Mouse (Mus musculus): ENCODE measurements around the gene Armc10.
"Not testable (repeated sequence)": the region's sequence is repeated elsewhere in the genome, so short reads cannot be mapped to it uniquely, and the experiment has no call there.

The Armc10 gene

DNA sequence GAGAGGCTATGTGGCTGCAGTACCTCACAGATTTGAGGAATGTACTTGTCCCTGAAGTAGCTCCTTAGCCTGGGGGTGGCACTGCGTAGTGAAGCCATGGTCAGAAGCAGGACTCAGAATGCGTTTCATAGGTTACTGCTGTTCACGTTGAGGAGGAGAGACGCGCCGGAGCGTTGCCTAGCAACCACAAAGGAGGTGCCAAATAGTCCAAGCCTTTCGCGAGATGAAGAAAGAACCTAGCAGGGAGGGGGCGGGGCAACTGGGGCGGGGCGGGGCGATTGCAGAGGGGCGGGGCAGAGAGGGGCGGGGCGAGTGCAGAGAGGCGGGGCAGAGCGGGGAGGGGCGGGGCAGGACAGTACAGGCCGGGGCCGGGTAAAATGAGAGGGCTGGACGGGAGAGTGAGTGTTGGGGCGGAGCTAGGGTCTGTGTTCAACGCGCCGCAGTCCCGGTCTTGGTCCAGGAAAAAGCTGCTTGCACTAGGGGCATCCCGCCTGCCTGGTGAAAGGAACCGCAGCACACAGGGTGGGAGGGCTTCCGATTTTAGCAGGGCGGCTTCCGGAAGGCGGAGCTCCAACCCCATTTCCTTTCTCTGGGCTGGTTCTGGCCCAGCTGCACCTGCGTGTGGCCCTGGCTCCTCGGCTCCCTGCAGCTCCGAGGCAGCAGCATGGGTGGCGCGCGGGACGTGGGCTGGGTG lies at the start of gene Armc10, which contains the start of gene Fbxl13:
Gene Armc10 (plus strand): TSS at position 375 of the 694 bp plus-strand sequence.
Gene Fbxl13 (minus strand): TSS at position 196 of the 694 bp plus-strand sequence.
- DNase-seq = peak; percentile 93

DNA sequence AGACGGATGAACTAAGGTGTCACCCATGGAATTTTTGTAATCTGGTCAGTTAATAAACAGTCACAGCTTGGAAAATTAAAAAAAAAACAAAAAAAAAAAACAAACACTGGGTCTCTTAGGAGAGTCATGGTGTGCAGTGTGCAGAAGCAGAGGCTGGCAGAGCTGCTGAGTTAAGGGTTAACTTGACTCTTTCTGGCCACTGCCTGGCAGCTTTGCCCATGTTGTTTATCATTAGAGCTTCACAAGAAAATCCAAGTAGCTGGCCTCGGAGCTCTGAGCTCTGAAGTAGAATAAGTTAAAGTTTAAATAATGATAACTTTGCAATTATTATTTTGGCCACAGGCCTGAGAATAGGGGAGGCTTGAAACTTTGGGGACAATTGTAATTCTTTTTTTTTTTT lies 46.1 kb upstream of the Armc10 start:
- not testable (repeated sequence) for DNase-seq

GRCm38 (mm10) chr5:21599961-21600360 lies 45.7 kb upstream of the Armc10 start:
- DNase-seq = no peak

DNA sequence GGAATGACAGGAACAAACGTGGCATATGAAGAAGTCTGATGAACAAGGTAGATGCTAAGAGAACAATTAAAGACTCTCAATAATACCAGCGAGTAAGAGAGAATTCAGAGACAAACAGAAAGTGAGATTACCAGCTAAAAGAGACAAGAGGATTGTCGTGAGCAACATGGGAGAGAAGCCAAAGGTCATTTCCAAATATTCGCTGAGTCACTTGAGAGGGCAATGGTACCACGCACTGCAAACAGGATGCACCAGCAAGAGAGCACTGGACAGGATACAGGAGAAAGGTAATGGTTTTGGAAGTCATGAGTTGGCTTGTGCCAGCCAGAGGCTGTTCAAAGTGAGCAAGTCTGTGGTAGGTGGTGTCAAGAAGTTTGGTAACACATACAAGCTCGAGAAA lies 39.7 kb upstream of the Armc10 start:
- no peak for DNase-seq

GRCm38 (mm10) chr5:21608311-21609304 lies 37.0 kb upstream of the Armc10 start:
- no peak for DNase-seq

DNA sequence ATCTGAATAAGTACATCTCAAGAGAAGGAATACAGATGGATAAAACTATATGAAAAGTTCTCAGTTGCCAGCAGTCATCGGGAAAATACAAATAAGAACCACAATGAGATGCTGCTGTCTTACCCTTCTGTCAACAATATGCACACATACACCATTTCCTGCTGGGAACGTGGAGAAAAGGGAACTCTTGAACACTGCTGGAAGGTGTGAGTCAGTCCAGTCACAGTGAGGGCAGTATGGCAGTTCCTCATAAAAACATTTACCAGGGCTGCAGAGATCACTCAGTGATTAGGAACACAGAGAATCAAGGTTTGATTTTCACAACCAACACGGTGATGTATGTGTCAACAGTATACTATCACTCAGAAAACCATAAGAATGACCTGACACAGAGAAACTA lies 34.6 kb upstream of the Armc10 start:
- DNase-seq = no peak

GRCm38 (mm10) chr5:21614299-21614698 lies 31.3 kb upstream of the Armc10 start:
- DNase-seq = not testable (repeated sequence)

DNA sequence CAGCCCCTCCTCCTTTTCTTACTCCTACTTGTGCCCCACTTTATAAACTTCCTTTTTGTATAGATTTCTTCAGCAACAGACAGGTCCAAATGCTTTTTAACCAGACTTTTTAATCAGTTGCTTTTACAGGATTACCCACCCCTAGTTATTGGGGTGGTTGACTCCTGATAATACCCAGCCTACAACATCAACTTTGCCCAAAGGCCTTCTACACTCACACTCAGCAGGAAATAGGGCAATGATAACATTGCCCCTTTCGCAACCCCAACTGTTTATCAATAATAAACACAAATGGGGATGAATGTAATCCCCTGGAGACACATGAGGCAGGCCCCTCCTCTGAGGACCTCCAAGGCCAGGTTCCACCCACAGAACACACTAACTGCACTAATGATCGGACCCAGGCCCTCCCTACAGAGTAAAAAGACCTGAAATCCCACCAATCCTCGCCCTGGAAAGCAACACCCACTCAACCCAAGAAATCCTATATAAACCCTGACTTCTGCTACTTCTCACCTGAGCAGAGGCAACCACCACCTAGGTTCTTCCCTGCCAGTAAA lies 29.1 kb upstream of the Armc10 start:
- no peak for DNase-seq

DNA sequence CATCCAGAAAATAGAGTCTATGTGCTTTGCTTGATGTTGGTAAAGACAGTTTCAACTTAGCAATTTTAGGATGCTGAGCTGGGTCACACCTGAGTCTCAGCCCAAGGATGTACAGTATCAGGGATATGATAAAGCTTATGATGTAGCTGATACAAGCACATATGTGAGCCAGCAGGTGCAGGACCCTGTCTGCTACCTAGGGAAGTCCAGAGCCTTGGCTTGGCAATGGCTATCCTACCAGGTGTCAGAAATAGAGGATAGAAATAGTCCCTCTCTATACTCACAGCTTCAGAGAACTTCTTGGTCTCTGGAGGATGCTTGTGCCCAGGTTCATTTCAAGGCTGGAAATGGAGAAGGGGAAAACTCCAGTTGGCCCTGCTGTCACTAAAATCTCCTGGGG lies 19.7 kb upstream of the Armc10 start:
- DNase-seq = no peak

DNA sequence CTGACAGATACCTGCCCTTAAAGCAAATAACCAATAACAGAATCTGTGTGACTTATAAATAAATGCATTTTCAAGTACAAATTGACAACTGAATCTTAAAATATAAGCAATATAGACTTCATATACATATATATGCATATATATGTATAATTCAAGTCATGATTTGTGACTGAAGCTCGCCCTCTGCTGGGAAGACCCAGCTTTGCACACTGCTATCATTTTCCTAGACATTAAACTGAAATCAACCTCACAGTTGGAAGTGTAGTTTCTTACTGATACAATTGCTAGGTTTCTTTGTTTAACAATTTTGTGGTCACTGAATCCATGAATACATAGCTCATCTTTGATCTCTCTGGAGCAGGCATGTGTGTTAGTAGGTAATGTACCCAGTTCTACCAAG lies 4.7 kb upstream of the Armc10 start:
- DNase-seq = peak; percentile 47

GRCm38 (mm10) chr5:21643606-21644005 lies 2.0 kb upstream of the Armc10 start:
- DNase-seq = no peak

DNA sequence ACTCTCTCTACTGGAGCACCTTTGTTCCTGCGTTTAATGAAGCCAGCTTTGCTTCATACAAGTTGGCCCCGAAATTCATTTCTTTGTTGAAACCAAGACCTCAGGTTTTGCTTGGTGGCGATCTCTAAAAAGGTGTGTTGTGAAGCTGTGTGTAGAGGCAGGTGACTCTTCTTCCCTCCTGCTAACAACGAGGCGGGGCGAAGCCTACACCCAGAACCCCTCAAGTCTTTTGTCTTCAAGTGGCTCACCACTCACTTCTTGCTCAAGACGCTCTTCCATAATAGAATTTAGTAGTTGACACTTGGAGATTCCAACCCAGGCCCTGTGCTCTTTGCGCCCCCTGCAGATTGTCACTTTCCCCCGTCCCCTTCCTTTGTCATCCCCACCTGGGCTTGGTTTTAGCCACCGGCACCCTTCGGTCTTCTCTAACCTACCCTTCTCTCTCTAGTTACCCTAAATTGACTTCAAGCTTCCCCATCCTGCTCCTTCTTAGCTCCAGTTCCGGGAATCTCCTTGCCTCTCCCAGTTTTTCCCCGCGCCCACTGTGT lies 648 bp upstream of the Armc10 start:
- DNase-seq = no peak

DNA sequence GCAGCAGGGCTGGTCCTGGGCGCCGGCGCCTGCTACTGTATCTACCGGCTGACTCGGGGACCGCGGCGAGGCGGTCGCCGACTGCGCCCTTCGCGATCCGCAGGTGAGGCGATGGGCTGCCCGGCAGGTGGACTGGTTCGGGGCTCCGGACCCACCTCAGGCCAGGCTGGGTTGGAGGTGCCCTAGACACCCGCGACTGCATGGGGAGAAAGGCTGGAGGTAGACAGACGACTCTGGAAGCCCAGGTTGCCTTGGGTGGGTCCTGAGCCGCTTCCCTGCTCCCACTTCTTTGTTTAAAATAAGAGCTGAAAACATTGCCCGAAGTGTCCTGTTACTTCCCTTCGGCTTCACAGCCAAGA lies 499 bp downstream of the Armc10 start:
- DNase-seq = no peak

- no peak for DNase-seq
Observed at GRCm38 (mm10) chr5:21650736-21651135, 5.1 kb downstream of the Armc10 start.

DNA sequence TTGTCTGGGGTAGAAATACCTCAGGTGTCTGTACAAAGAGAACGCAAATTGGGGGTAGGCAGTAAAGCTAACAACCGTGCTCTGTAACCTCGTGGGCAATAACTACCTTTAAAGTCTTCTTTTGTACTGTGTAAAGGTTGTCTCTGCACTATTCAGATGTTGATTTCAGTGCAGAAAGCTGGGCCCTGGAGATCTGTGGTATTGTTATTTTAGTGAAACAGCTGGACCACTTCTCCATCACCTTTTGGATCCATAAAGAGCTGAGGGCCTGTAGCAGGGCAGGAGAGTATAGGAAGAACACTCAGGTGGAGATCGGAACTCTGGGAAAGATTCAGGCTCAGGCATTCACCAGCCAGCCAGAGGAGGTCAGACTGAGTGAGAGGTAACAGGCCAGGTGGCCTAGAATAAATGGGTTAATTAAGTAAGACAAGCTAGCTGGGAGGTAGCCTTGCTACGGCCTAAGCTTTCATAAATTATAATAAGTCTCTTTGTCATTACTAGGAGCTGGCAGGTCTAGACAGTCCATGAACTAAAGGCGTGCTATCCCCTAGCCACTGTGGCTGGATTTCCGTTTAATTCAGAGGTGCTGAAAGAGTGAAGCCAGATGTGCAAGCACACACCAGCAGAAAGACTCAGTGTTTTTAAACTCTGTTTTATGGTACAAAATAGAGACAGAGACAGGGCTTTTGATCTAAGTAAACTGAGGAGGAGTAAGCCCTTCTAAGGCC lies 6.4 kb downstream of the Armc10 start:
- DNase-seq = no peak

- no peak for DNase-seq
Observed at GRCm38 (mm10) chr5:21656912-21657311, 11.3 kb downstream of the Armc10 start.

GRCm38 (mm10) chr5:21658038-21658437 lies 12.4 kb downstream of the Armc10 start:
- DNase-seq = no peak

- DNase-seq = peak; percentile 78
Observed at GRCm38 (mm10) chr5:21658623-21659395, 13.2 kb downstream of the Armc10 start.

- no peak for DNase-seq
Observed at GRCm38 (mm10) chr5:21660850-21661249, 15.2 kb downstream of the Armc10 start.

GRCm38 (mm10) chr5:21663081-21663480 lies 17.5 kb downstream of the Armc10 start:
- no peak for DNase-seq
